Mouse (Mus musculus) heart, embryonic 13.5 days (tissue): ENCODE data around the gene Prickle3. TPM values are rescaled to one million over a fixed set of nuclear protein-coding genes. Genes with fewer than 3 reads are reported as not detected.

Source experiments
- ATAC-seq: fragments of 200-750 bp; cut with Nextera tagmentation; 2 replicates; pipeline ENCODE4 v1.8.0; 2017; ENCODE audit warnings: moderate TSS enrichment; ENCODE audit not compliant: insufficient number of reproducible peaks, low FRiP score, low TSS enrichment; ENCODE audit errors: extremely low read depth
- H3K27ac ChIP-seq: fragments of 300-500 bp; sonication (generic); replicated peaks from 2 replicates; pipeline ENCODE4 v1.5.1; 2015; ENCODE audit warnings: moderate library complexity, mild to moderate bottlenecking, inconsistent platforms
- H3K27me3 ChIP-seq: fragments of 300-500 bp; sonication (generic); replicated peaks from 2 replicates; pipeline ENCODE4 v1.6.1; 2015; ENCODE audit warnings: mild to moderate bottlenecking, inconsistent platforms
- H3K36me3 ChIP-seq: fragments of 300-500 bp; sonication (generic); 2 replicates; pipeline ENCODE4 v1.6.1; 2015; ENCODE audit warnings: mild to moderate bottlenecking, inconsistent platforms
- H3K4me1 ChIP-seq: fragments of 300-500 bp; sonication (generic); 2 replicates; pipeline ENCODE4 v1.6.1; 2015; ENCODE audit warnings: inconsistent platforms
- H3K4me2 ChIP-seq: fragments of 300-500 bp; sonication (generic); 2 replicates; pipeline ENCODE4 v1.6.1; 2015; ENCODE audit warnings: inconsistent platforms, mild to moderate bottlenecking, moderate library complexity
- H3K4me3 ChIP-seq: fragments of 300-500 bp; sonication (generic); 2 replicates; pipeline ENCODE4 v1.5.1; 2015; ENCODE audit warnings: moderate library complexity, mild to moderate bottlenecking, inconsistent platforms
- H3K9ac ChIP-seq: fragments of 300-500 bp; sonication (generic); 2 replicates; pipeline ENCODE4 v1.6.1; 2015; ENCODE audit warnings: inconsistent platforms, mild to moderate bottlenecking, moderate library complexity
- H3K9me3 ChIP-seq: fragments of 300-500 bp; sonication (generic); 2 replicates; pipeline ENCODE4 v1.6.1; 2016; ENCODE audit warnings: inconsistent platforms
- WGBS: fragments of 180-500 bp; shearing (Covaris S2); methylation state at CpG from one replicate; pipeline ENCODE4 v1.1.7; 2015; ENCODE audit warnings: mixed read lengths; 5-methylcytosine and 5-hydroxymethylcytosine counted together
- polyA plus RNA-seq: library from polyadenylated mRNA; unstranded; fragments of >200 nt; fragmentation: Nextera tagmentation; extraction: Ambion mirVana; gene quantifications from 2 replicates; pipeline ENCODE4 v1.2.1, GENCODE M21; 2015

Gene Prickle3
- polyA plus RNA-seq, 1 experiment from 2014 or later: 7.0 TPM

DNA sequence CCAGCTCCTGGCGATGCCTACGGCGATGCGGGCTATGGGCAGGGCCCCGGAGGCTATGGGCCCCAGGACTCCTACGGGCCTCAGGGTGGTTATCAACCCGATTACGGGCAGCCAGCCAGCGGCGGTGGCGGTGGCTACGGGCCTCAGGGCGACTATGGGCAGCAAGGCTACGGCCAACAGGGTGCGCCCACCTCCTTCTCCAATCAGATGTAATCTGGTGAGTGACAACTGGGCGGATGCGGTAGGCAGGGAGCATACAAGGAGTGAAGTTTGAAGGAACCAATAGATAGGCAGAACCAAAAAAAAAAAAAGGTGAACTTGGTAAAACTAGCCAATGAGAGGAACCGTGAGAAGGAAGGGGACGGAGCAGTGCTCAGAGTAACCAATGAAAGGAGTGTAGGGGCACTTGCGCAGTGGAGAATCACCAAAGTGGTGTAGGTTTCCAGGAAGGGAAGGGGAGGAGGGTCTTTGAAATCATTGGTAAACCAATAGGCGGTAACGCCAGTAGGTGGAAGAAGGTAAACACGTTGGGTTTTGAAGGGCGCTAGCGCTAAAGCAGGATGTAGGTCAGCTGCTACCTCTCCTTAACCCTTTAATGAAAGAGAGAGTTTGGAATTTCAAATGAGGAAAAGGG is 8.3 kb upstream of the Prickle3 start:
- 12% methylated on average over 25 of the region's 25 CpGs for WGBS
- no peaks in the 10 kb centered on the region for H3K9me3 ChIP-seq
- peak overlapping the region; percentile 67 for H3K27ac ChIP-seq
- peak overlapping the region; percentile 83 for H3K9ac ChIP-seq
- no peaks in the 10 kb centered on the region for H3K36me3 ChIP-seq
- peak overlapping the region; percentile 55 for H3K4me3 ChIP-seq
- 0 out of 2 replicates have a peak, but pooled peaks cover 3% of the 10 kb centered on the region for H3K4me1 ChIP-seq
- H3K4me2 ChIP-seq: peak overlapping the region; percentile 70
- no peaks in the 10 kb centered on the region for H3K27me3 ChIP-seq
- peak; percentile 89 for ATAC-seq

DNA sequence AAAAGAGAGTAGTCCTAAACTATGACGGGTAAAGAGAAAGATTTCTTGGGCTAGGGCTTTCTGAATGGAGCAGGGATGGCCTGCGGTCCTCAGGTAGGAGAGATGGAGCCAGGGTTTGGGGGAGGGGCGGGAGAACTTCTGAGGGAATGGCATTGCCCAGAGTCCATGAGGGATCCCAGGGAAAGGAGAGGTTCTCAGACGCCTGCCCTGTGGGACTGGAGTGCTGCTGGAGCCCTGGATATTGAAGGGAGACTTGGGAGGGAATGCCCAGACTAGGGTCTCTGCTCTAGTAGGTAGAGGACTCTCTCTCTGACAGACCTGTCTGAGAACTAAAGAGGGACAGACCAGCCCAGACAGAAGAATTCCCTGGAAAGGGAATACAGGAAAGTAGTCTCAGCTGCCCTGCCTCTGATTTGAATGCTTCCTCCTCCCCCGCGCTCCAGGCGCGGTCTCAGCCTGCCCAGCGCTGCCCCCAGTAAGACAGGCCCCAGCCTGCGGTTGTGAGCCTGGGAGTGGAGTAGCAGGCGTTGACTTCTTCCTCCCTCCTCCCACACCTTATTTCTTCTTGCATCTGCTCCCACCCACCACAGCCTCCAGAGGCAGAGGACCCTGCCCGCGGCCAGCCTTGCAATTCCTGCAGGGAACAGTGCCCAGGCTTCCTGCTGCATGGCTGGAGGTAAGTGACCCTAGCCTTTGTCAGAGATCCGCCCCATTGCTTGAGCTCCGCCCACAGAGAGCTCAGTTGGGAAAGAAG is 1.1 kb downstream of the Prickle3 start:
- WGBS: 16% methylated on average over 15 of the region's 15 CpGs
- ATAC-seq: no peak

DNA sequence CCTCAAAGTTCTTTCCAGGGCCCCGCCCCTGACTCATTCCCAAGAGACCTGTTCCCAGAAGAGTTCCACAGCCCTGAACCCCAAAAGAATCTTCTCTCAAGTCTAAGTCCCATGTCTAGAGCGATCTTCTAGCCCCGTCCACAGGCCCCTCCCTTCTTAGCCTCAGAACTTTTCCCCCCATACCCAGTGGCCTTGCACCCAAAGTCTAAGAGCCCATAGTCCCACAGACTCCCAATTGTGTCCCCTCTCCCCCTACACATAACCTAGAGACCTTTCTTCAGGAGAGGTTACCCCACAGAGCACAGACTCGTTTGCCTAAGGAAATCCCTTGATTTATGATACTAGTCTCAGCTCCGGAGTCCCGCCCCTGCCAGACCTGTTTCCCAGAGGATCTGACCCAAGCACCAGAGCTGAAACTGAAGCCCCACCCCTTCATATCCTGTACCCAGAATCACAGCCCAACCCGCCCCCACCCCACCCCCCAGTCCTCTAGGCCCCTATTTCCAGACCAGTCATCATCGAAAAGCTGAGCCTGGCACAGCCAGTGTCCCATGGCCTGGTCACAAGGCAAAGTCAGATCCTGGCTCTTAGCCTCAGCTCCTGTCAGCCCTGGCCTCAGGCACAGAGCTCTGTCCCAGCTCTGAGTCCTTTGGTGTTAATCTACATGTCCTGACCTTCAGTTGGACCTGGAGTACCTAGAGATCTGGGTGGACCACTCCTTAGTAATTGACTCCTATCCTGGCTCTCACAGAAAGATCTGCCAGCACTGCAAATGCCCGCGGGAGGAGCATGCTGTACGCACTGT is 1.9 kb downstream of the Prickle3 start:
- Histone ChIP-seq H3K9ac (peak overlapping the region; percentile 82; the same call in 1 of the 2 replicates), H3K27ac (0 out of 2 replicates have a peak overlapping the region, but pooled peaks have one; percentile 80), H3K9me3 (no peaks in the 10 kb centered on the region), H3K4me3 (peak overlapping the region; percentile 64), H3K4me1 (peaks cover 13% of the 10 kb centered on the region), H3K4me2 (peak overlapping the region; percentile 72), H3K27me3 (no peaks in the 10 kb centered on the region), H3K36me3 (peaks cover 11% of the 10 kb centered on the region)
- WGBS: 54% methylated on average over 11 of the region's 11 CpGs
- no peak for ATAC-seq

More for the DNA sequence above, 1.1 kb downstream of the Prickle3 start:
- Histone ChIP-seq H3K9ac (peak overlapping the region; percentile 82), H3K27me3 (no peaks in the 10 kb centered on the region), H3K4me1 (peaks cover 13% of the 10 kb centered on the region), H3K36me3 (peaks cover 5% of the 10 kb centered on the region; the same call in 1 of the 2 replicates), H3K4me3 (peak overlapping the region; percentile 64), H3K9me3 (no peaks in the 10 kb centered on the region), H3K27ac (peak overlapping the region; percentile 80), H3K4me2 (peak overlapping the region; percentile 72)

DNA sequence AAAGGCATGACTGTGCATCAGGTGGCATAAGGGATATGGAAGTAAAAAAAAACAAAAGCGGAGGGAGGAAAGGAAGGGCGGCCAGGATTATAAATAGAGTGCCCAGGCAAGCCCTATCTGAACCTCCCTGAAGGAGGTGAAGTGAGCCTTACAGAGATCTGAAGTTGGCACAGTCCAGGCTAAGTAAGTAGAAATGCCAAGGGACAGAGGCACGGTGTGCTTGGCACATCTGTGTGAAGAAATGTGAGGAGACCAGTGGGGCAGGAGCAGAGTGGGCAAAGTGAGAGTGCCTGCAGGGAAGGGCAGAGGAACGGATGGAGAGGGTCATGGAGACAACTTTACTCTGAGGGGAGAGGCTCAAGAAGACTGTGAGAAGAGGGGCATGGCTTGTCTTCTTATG is 4.0 kb downstream of the Prickle3 start:
- H3K4me2 ChIP-seq: no peak overlapping the region
- H3K4me1 ChIP-seq: peaks cover 13% of the 10 kb centered on the region
- no peak for ATAC-seq
- H3K27ac ChIP-seq: no peak overlapping the region
- 65% methylated on average over 4 of the region's 4 CpGs for WGBS
- no peaks in the 10 kb centered on the region for H3K27me3 ChIP-seq
- no peak overlapping the region for H3K4me3 ChIP-seq
- H3K9me3 ChIP-seq: no peaks in the 10 kb centered on the region
- peaks cover 22% of the 10 kb centered on the region for H3K36me3 ChIP-seq
- H3K9ac ChIP-seq: no peak overlapping the region

DNA sequence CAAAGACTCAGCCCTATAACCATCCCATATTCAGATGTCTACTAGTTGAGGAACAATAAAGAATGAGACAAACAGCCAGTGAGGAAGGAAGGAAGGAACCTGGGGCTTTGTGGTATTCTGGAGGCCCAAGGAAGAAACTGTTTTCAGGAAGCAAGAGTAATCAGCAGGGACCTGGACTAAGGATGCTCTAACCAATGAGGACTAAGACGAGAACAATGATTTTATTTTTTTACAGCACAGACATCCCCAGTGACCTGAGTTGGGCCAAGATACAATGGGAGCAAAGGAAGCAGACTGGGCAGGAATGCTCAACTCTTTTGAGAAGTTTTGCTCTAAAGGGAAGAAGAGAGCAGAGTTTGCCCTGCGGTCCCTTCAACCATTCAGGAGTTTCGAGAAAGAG is 5.9 kb downstream of the Prickle3 start:
- H3K4me2 ChIP-seq: no peak overlapping the region
- H3K27ac ChIP-seq: no peak overlapping the region
- 77% methylated on average over 3 of the region's 3 CpGs for WGBS
- no peak for ATAC-seq
- H3K4me1 ChIP-seq: peaks cover 10% of the 10 kb centered on the region
- H3K9ac ChIP-seq: no peak overlapping the region
- H3K36me3 ChIP-seq: peaks cover 36% of the 10 kb centered on the region
- no peaks in the 10 kb centered on the region for H3K9me3 ChIP-seq
- H3K27me3 ChIP-seq: no peaks in the 10 kb centered on the region
- no peak overlapping the region for H3K4me3 ChIP-seq

DNA sequence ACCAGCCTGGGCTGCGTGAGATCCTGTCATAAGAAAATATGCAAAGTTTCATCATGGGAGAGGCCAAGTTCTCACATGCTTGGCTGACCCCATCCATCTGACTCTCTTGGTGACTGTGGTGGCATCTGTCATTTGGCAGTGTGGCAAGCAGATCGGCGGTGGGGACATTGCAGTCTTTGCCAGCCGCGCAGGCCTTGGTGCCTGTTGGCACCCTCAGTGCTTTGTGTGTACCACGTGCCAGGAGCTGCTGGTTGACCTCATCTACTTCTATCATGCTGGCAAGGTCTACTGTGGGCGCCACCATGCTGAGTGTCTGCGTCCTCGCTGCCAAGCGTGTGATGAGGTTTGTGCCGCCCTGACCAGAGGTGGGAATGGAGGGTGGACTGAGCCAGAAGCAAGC is 7.7 kb downstream of the Prickle3 start:
- Histone ChIP-seq H3K9ac (no peak overlapping the region), H3K9me3 (no peaks in the 10 kb centered on the region), H3K4me2 (no peak overlapping the region), H3K27me3 (no peaks in the 10 kb centered on the region), H3K4me1 (no peaks in the 10 kb centered on the region), H3K27ac (no peak overlapping the region), H3K36me3 (peaks cover 44% of the 10 kb centered on the region), H3K4me3 (no peak overlapping the region)
- ATAC-seq: no peak
- WGBS: 87% methylated on average over 11 of the region's 11 CpGs

DNA sequence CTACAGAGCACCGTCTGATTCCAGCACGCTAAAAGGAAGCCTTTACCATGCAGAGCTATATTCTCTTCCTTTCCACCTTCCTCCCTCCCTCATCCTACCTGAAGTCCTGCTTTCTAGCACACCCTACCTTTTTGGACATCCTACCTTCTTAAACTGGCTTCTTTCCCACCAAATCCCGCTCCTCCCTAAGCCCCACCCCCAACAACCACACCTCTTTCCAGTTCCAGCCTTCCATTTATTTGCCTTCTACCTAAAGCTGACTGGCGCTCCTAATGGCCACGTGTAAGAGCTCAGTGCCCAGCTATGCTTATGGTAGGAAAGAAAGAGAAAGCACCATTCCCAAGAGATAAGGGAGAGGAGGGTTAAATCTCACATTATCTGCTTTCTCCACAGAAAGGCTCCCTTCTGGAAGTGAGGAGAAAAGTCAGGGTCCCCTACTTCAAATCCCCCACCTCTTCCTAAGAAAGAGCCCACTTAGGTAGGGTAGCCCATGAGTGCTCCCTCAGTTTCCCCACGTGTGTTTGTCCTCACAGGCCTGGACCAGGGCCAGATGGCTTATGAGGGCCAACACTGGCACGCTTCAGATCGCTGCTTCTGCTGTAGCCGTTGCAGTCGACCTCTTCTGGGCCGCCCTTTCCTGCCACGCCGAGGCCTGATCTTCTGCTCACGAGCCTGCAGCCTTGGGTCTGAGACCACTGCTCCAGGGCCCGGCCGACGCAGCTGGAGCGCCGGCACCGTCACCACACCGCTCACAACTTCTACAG is 8.9 kb downstream of the Prickle3 start:
- no peak overlapping the region for H3K9ac ChIP-seq
- H3K36me3 ChIP-seq: peaks cover 42% of the 10 kb centered on the region
- H3K27me3 ChIP-seq: no peaks in the 10 kb centered on the region
- WGBS: 62% methylated on average over 21 of the region's 21 CpGs
- no peak overlapping the region for H3K4me3 ChIP-seq
- H3K27ac ChIP-seq: no peak overlapping the region
- no peak for ATAC-seq
- 0 out of 2 replicates have a peak, but pooled peaks cover 5% of the 10 kb centered on the region for H3K4me1 ChIP-seq
- H3K9me3 ChIP-seq: no peaks in the 10 kb centered on the region
- H3K4me2 ChIP-seq: no peak overlapping the region

DNA sequence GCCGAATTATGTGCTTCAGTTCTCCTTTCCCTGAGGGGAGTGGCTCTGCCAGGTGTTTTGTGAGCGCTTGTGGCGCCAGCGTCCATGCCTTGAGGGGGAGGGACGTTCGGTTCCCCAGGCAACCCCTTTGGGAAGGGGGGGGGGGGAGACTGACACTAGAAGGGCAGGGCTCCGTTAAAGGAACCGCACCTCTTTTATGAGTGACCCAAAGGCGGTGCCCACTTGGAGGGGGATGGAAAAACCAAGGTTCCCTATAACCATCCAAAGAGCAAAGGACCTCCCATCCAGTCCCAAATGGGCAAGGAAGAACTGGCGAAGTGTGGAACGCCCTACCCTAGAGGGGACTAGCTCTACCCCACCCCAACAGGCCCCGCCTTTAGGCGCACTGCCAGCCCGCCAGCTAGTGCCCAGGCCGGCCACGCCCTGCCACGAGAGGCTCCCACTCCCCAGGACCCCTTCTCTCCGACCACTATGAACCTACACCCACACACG is 13.4 kb downstream of the Prickle3 start:
- peak; percentile 40; the same call in 1 of the 2 replicates for ATAC-seq
- Histone ChIP-seq H3K36me3 (peaks cover 24% of the 10 kb centered on the region), H3K4me3 (peak overlapping the region; percentile 66), H3K9me3 (no peaks in the 10 kb centered on the region), H3K27me3 (no peaks in the 10 kb centered on the region), H3K4me1 (peaks cover 24% of the 10 kb centered on the region), H3K4me2 (peak overlapping the region; percentile 66), H3K9ac (peak overlapping the region; percentile 87), H3K27ac (peak overlapping the region; percentile 87)
- 20% methylated on average over 19 of the region's 19 CpGs for WGBS

DNA sequence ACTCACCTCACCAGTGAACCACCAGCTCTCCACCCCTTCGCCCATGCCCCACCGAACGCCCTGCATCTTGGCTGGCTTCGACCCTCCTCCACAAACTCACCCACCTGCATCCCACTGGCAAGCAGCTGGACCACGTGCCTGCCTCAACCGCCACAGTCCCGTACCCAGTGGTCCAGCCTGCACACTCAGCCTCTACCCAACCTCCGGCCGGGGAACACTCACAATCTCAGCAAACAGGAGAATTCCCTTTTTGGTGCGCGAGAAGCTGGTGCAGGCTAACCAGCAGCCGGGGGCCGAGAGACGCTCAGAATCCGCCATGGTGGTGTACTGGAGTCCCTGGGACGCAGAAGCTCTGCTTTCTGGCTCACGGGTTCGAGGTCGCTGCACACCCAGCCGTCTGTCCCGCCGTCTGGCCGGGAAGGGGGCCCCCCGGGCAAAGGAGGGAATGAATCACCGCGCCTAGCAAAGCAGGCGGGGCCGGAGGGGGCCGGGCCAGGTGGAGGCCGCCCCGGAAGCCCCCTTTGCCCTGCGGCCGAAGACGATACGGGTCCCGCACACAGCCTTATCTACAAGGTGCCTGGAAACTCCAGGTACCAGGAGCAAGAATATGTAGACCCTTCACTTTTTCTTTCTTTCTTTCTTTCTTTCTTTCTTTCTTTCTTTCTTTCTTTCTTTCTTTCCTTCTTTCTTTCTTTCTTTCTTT is 14.0 kb downstream of the Prickle3 start, which contains the start of gene Plp2:
Plp2 (minus strand) TSS at position 470 of the 703 bp plus-strand sequence.
- Histone ChIP-seq H3K27me3 (no peaks in the 10 kb centered on the region), H3K9me3 (no peaks in the 10 kb centered on the region), H3K27ac (peak within 1 kb of the TSS; percentile 87), H3K4me2 (peak within 1 kb of the TSS; percentile 66), H3K36me3 (peaks cover 24% of the 10 kb centered on the region), H3K4me3 (peak within 1 kb of the TSS; percentile 66), H3K9ac (peak within 1 kb of the TSS; percentile 87), H3K4me1 (peaks cover 24% of the 10 kb centered on the region)
- ATAC-seq: peak; percentile 11; the same call in 1 of the 2 replicates
- 13% methylated on average over 32 of the region's 36 CpGs for WGBS

DNA sequence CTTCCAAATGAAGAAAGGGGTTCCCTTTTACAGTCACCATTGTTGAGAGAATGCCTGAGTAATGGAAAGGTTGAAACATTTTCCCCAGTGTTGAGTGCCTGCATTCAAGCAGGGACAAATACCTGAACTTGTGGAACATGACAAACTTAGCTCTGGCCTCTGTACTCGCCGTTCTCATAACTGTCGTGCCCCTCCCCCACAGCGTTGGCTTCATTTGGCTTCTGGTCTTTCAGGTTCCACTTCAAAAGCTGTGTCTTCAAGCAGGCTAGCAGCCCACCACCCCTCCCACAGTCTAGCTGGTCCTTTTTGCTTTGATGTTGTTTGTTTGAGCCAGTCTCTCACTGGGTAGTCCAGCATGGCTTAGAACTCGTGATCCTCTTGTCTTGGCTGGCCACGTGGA is 15.7 kb downstream of the Prickle3 start:
- ATAC-seq: no peak
- no peak overlapping the region for H3K27ac ChIP-seq

More for the DNA sequence above, 15.7 kb downstream of the Prickle3 start:
- no peaks in the 10 kb centered on the region for H3K27me3 ChIP-seq
- peaks cover 11% of the 10 kb centered on the region for H3K36me3 ChIP-seq
- no peak overlapping the region for H3K4me3 ChIP-seq
- no peak overlapping the region for H3K9ac ChIP-seq
- no peaks in the 10 kb centered on the region for H3K9me3 ChIP-seq
- whole genome bisulfite sequencing: 39% methylated on average over 6 of the region's 6 CpGs
- no peak overlapping the region for H3K4me2 ChIP-seq
- peaks cover 24% of the 10 kb centered on the region for H3K4me1 ChIP-seq
